Mouse (Mus musculus) gastrocnemius, postnatal 36 days (tissue): ENCODE measurements around the gene Vamp2. TPM values are rescaled to one million over a fixed set of nuclear protein-coding genes. Genes with fewer than 3 reads are reported as not detected.

Source experiments
- DNase-seq, 2 experiments: peaks; one replicate each; pipeline ENCODE4 v3.0.0; 2022
- intact Hi-C: fragments of 180-260 bp; cut with DNase I; formaldehyde crosslinking; loops from one replicate; pipeline ENCODE4 v1.15.1; 2025
- total RNA-seq, 2 experiments: library from RNA; stranded (reverse); gene quantifications; 2 replicates each; pipeline ENCODE4 v1.2.3; 2021

Vamp2 gene
- total RNA-seq, 2 experiments from 2014 or later, result 26.7 to 38.1 TPM

GRCm38 (mm10) chr11:69096360-69096986 is 8.2 kb downstream of the Vamp2 start:
- no peak for DNase-seq
- intact Hi-C loops, result loop anchor here (10.0 kb wide), 2 partner anchors 318 to 888 kb away; partner anchors contain the start of genes Ctdnep1, Elp5 and Kdm6b

- peak; percentile 99 to 100 for DNase-seq
- intact Hi-C loops, result loop anchor here (10.0 kb wide), 2 partner anchors 318 to 888 kb away; partner anchors contain the start of genes Ctdnep1, Elp5 and Kdm6b
Observed at GRCm38 (mm10) chr11:69096987-69097900, 9.0 kb downstream of the Vamp2 start.

GRCm38 (mm10) chr11:69098039-69098761 is 9.9 kb downstream of the Vamp2 start:
- DNase-seq, result no peak
- intact Hi-C loops, result loop anchor here (10.0 kb wide), 2 partner anchors 317 to 887 kb away; partner anchors contain the start of genes Ctdnep1, Elp5 and Kdm6b

- peak; percentile 97 to 99 for DNase-seq
- intact Hi-C loops, result loop anchor here (10.0 kb wide), 2 partner anchors 316 to 886 kb away; partner anchors contain the start of genes Ctdnep1, Elp5 and Kdm6b
Observed at GRCm38 (mm10) chr11:69098762-69099091, 10.4 kb downstream of the Vamp2 start.

- intact Hi-C loops, result loop anchor here (10.0 kb wide), 2 partner anchors 315 to 885 kb away; partner anchors contain the start of genes Ctdnep1, Elp5 and Kdm6b
- peak; percentile 79 to 94 for DNase-seq
Observed at GRCm38 (mm10) chr11:69099177-69099914, 11.1 kb downstream of the Vamp2 start.

GRCm38 (mm10) chr11:69099915-69100345 is 11.6 kb downstream of the Vamp2 start:
- intact Hi-C loops, result loop anchor here (10.0 kb wide), 2 partner anchors 315 to 885 kb away; partner anchors contain the start of genes Ctdnep1, Elp5 and Kdm6b
- peak; percentile 86 to 93 for DNase-seq

DNA sequence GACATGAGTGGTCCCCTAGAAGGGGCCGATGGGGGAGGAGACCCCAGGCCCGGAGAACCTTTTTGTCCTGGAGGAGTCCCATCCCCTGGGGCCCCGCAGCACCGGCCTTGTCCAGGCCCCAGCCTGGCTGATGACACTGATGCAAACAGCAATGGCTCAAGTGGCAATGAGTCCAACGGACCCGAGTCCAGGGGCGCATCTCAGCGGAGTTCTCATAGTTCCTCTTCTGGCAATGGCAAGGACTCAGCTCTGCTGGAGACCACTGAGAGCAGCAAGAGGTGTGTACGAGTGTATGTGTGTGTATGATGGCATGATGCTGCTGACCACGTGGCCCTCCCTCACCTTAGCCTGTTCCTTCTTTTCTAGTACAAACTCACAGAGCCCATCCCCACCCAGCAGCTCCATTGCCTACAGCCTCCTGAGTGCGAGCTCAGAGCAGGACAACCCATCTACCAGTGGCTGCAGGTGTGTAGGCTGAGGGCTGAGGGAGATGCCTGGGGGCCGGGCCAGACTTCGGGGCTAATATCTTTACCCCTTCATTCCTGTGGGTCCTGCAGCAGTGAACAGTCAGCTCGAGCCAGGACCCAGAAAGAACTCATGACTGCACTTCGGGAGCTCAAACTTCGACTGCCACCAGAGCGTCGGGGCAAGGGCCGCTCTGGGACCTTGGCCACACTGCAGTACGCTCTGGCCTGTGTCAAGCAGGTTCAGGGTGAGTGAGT is 12.5 kb downstream of the Vamp2 start:
- intact Hi-C loops, result no loop called here
- no peak for DNase-seq

GRCm38 (mm10) chr11:69101604-69102402 is 13.5 kb downstream of the Vamp2 start:
- DNase-seq, result no peak
- intact Hi-C loops, result no loop called here

DNA sequence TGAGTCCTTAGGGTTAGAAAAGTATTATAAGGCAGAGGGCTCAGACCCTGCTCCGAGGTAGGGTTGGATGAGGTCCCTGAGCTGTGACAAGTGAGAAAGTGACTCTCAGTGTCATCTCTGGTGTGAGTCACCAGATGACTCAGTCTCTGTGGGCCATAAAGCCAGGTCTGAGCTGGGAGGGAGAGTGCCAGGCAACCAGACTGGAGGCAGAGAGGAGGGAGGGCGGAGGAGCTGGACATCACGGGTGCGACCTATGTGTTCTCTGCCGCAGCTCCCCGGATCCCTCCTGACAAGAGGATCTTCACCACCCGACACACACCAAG is 14.1 kb downstream of the Vamp2 start:
- intact Hi-C loops, result no loop called here

GRCm38 (mm10) chr11:69103121-69103520 is 14.8 kb downstream of the Vamp2 start:
- no peak for DNase-seq

More for the DNA sequence above, 14.1 kb downstream of the Vamp2 start:
- no peak for DNase-seq

DNA sequence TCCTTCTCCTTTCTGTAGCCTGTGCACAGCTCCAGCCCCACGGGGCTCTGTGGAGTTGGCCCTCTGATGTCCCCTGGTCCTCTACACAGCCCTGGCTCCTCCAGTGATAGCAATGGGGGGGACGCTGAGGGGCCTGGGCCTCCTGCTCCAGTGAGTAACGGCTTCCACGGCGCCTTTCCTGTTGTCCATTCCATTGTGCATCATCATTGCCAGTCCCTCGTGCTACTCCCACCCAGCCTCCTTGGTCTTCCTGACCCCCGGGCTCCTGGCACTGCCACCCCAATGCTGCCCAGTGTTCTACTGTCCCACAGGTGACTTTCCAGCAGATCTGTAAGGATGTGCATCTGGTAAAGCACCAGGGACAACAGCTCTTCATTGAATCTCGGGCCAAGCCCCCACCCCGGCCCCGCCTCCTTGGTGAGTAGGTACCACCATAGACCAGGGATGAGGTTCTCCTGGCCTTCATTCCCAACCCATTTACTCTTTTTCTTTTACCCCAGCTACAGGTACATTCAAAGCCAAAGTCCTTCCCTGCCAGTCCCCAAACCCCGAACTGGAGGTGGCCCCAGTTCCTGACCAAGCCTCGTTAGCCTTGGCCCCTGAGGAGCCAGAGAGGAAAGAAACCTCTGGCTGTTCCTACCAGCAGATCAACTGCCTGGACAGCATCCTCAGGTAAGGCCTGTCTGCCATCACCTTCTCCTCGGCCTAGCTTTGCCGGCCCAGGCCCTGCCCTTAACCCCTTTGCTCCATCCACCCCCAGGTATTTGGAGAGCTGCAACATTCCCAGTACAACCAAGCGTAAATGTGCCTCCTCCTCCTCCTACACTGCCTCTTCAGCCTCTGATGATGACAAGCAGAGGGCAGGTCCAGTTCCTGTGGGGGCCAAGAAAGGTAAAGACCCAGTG is 15.5 kb downstream of the Vamp2 start:
- DNase-seq, result no peak
- intact Hi-C loops, result no loop called here

More at GRCm38 (mm10) chr11:69103121-69103520, 14.8 kb downstream of the Vamp2 start:
- intact Hi-C loops, result no loop called here

DNA sequence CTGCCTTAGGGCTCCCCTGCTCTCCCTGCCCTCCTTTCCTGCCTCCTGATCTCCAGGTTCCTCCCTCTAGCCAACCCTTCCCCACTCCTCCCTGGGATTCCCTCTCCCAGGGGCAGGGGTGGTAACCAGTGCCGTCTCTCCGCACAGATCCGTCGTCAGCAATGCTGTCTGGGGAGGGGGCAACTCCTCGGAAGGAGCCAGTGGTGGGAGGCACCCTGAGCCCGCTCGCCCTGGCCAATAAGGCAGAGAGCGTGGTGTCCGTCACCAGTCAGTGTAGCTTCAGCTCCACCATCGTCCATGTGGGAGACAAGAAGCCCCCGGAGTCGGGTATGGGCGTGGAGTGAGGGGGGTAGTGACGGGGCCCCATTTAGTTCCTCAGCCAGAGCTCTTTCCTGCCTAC is 16.2 kb downstream of the Vamp2 start:
- no peak for DNase-seq

DNA sequence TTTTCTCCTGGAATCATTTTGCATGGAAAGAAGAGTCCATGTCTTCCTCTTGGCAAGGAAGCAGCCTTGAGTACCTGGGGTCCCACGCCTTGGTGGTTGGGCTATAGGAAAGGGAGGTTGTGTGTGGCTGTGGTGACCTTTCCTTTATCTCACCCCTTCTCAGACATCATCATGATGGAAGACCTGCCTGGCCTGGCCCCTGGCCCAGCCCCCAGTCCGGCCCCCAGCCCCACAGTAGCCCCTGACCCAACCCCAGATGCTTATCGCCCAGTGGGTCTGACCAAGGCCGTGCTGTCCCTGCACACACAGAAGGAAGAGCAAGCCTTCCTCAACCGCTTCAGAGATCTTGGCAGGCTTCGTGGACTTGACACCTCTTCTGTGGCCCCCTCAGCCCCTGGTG is 16.9 kb downstream of the Vamp2 start:
- no peak for DNase-seq
- intact Hi-C loops, result no loop called here

More for the DNA sequence above, 16.2 kb downstream of the Vamp2 start:
- intact Hi-C loops, result no loop called here

DNA sequence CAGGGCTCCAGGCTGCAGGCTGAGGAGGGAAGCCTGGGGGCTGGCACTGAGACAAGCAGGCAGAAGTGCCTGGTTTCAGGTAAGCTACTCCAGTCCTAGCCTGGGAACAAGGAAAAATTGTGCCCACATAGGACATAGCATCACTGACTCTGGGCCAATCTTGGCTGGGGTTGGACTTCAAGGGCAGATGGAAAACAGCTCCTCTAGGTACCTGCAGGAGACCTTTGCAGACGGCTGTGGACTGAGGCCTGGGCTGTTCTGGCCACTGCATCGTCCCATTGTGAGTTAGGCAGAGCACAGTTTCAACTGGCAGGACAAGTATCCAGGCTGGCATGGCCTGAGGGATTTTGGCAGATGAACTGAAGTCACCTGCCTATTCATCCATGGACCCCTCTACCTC is 17.5 kb downstream of the Vamp2 start:
- DNase-seq, result no peak
- intact Hi-C loops, result no loop called here

GRCm38 (mm10) chr11:69106299-69106698 is 18.0 kb downstream of the Vamp2 start:
- DNase-seq, result no peak
- intact Hi-C loops, result no loop called here

DNA sequence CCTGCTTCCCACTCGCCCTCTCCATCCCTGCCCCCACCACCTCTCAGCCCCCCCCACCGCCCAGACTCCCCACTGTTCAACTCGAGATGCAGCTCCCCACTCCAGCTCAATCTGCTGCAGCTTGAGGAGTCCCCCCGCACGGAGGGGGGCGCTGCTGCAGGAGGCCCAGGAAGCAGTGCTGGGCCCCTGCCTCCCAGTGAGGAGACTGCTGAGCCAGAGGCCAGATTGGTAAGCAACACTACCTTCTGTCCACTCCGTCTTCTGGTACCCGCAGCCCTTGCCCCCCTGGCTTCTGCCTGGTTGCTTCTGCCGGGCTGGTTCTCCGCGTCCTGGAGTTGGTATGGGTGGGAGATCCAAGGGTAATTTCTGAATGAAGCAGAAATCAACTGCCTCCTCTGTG is 18.6 kb downstream of the Vamp2 start:
- intact Hi-C loops, result no loop called here

GRCm38 (mm10) chr11:69107676-69108075 is 19.4 kb downstream of the Vamp2 start:
- intact Hi-C loops, result no loop called here
- no peak for DNase-seq

More for the DNA sequence above, 18.6 kb downstream of the Vamp2 start:
- DNase-seq, result no peak
